ENCODE assay signal across 1 mouse cellular context in the genomic region with DNA sequence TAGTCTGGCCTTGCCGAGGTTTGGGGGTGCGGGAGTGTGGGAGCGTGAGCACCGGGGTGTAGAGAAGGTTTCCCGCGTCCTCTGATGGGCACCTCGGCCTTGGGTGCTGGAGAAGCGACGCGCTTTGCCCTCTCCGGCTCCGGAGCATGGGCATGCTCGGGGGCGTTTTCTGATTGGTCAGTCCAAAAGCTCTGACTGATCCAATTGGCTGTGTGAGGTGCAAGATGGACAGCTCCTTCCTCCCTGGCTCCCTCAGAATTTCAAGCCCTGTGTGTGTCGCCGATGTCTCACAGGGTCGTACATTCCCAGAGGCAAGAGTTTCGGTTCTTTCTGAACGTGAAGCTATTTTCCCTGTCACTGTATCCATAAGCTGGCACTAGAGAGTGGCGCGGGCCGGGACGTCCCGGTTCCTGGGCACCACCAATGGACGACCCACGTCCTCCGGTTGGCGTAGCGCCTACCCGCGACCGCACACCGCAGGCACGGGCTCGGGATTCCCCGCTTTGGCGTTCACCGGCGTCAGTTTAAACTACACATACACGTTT.
A peak's percentile ranks its signal among the peaks of the same experiment; 100 is the strongest.
TF ChIP-seq lines count a peak whose summit lies in the region.

No protein-coding gene starts in this region.

TF ChIP-seq in C2C12, 6 proteins besides CTCF, POLR2A, EP300 and RAD21:
- no peak for TF ChIP-seq FOSL1 (IDR thresholded peaks at IDR 0.05; ENCODE audit: insufficient read depth, low read length, poor library complexity, severe bottlenecking)
- TF ChIP-seq MAX (IDR thresholded peaks at IDR 0.05): peak; percentile 59
